Mouse (Mus musculus) thymus, postnatal 0 days (tissue): ENCODE measurements around the gene Ticrr. TPM values are rescaled to one million over a fixed set of nuclear protein-coding genes. Genes with fewer than 3 reads are reported as not detected.

Experiments
- DNase-seq: peaks from one replicate; pipeline ENCODE4 v3.0.0-alpha.2; 2015; ENCODE audit warnings: low spot score
- polyA plus RNA-seq: library from polyadenylated mRNA; unstranded; fragments of >200 nt; fragmentation: Nextera tagmentation; extraction: Ambion mirVana; gene quantifications from 2 replicates; pipeline ENCODE4 v1.2.1, GENCODE M21; 2015

Gene Ticrr
- polyA plus RNA-seq, 1 experiment from 2014 or later: 7.2 TPM

DNA sequence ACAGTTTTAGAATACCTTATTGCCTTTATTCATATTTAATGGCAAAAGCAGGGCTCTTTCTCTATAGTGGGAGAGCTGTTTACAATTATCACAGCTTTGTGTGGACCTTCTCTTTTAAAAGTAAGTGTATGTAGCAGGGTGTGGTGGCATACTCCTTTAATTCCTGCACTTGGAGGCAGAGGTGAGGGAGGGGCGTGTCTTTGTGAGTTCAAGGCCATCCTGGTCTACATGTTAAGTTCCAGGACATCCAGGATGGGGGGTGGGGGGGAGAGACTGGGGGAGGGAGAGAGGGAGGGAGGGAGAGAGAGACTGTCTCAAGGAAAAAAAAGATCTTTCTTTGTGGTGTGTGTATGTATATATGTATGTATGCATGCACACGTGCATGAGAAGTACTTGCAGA lies 20.2 kb downstream of the Ticrr start:
- no peak for DNase-seq

DNA sequence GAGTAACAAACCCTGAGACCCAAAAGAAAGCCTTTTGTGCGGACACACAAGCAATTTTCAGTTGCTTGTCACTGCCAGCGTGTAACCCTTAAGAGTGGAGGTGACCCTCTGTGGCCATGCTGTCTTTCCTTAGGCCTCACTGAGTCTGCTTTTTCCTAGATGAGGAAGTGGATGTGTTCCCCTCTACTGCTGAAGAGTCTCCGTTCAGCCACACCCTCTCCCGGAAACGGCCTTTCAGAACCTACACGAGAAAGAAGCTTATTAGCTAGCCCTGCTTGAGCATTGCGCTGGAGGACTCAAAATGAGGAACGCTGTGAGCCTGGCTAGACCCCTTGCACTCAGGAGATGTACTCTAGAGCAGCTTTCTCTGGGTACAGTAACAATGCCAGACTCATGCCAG lies 36.5 kb downstream of the Ticrr start:
- DNase-seq: no peak

DNA sequence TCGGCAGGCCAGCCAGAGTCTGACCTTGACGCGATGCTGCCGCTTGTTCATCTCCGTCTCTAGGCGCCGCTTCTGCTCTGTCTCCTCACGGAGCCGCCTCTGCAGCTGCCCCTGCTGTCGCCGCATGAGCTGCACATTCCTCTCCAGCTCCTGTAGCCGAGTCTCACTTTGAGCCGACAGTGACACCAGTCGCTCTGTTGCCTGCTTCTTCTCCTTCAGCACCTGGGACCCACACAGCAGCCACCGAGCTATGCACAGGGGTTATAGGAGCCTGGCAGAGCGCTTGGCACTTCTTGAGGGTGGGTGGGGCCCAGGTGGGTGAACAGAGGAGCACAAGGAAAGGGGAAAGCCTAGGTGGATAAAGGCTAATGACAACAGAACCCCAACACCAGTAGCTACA lies 42.8 kb downstream of the Ticrr start:
- DNase-seq: no peak

GRCm38 (mm10) chr7:79705210-79705609 lies 45.2 kb downstream of the Ticrr start:
- no peak for DNase-seq

DNA sequence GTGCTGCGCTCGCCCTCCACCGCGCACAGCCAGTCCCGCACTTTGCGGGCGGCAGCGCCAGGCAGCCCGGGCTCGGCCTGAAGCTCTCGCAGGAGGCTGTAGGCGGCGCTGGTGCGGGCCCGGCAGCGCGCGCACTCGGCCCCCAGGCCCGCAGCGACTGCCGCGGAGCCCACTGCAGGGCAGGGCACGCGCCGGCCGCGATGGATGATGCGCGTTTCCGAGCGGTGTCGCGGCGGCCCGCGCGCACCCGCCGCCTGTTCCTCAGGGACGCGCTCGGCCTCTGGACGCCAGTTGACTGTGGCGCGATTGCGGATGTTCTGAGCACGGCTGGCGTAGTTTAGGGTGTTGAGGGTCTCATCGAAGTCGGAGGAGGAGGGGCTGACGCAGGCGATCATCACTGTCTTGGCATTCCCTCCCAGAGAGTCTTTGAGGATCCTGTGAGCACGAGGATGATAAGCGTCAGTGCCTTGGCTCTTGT lies 50.2 kb downstream of the Ticrr start:
- peak; percentile 52 for DNase-seq

GRCm38 (mm10) chr7:79710831-79711230 lies 50.8 kb downstream of the Ticrr start:
- no peak for DNase-seq

DNA sequence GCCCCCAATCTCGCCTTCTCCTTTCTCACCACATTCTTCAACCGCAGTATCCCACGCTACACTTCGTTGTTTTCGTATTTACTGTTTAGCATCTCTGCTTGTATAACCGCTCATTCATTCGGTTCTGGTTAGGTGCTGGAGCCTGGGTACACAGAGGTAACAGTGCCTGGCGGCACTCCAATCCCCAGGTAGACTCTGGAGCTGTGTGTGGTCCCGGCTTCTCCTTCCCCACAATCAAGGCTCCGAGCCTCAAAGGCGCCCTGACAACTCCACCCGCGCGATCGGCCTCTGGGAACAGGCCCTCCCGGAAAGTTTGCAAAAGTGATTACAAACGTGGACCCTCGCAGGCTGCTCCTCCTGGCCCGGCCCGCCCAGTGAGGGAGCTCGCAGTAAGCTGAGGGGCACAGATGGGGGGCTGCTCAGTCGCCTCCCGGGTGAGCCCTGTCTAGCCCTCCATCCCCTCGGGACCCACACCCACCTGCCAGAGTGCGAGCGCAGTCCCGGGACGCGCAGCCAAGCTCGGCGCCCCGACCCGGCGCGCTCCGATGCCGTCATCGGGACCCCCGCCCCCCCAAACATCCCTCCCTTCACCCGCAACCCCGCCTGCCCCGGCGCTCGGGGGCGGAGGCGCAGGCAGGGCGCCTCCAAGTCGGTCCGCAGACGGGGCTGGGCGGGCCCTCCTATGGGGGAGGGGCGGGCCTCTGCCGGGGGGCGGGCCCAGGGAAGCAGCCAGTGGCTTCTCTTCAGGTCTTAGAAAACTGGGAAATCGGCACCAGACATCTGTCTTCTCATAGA lies 55.4 kb downstream of the Ticrr start, which contains the start of gene Kif7:
Kif7 (minus strand) TSS at position 534 of the 795 bp plus-strand sequence.
- peak; percentile 87 for DNase-seq

DNA sequence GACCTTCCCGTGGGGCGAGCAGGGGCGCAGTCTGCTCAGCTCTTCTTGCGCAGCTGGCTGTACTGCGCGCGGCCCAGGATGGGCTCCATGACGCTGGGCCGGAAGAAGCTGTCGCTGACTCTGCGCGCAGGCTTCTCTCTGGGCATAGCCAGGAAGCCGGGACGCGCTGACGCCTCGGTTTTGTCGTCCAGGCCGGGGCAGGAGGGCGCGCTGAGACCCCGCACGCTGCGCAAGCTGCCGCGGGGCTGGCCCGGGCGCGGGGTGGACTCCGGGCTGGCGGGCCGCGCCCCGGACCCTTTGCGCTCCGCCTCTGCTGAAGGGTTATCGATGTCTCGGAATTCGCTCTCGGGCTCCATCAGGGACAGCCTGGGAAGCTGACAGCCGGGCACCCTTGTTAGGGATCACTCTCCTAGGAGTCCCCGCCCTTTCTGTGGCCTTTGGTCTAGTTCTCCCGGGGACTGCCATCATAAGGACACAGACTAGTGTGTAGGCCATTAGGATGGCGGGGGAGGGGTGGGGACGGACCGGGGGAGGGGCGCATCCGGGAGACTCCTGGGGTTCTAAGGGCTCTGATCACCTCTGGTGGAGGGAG lies 61.5 kb downstream of the Ticrr start:
- peak; percentile 80 for DNase-seq

GRCm38 (mm10) chr7:79727091-79727490 lies 67.1 kb downstream of the Ticrr start:
- DNase-seq: peak; percentile 56

GRCm38 (mm10) chr7:79728219-79728618 lies 68.2 kb downstream of the Ticrr start:
- peak; percentile 81 for DNase-seq

DNA sequence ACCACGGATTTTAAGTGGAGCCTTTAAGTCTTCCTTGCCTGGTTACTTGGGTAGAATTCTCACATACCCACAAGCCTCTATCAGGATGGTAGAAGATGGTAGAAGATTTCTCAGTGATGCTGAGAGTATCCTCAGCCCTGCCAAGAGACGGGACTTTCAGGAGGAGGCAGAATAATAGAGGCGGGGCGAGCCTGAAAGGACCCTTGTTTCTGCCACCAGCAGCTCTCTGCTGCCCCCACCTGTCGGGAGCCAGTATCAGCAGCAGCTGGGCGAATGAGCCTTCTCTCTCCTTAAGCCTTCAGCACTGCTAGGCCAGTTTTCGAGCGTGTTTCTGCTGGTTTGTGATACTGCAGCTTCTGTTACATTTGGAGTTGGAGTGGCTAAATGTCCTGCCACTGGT lies 69.2 kb downstream of the Ticrr start:
- DNase-seq: peak; percentile 66

- peak; percentile 23 for DNase-seq
Measured at GRCm38 (mm10) chr7:79729743-79730370, 69.9 kb downstream of the Ticrr start.

DNA sequence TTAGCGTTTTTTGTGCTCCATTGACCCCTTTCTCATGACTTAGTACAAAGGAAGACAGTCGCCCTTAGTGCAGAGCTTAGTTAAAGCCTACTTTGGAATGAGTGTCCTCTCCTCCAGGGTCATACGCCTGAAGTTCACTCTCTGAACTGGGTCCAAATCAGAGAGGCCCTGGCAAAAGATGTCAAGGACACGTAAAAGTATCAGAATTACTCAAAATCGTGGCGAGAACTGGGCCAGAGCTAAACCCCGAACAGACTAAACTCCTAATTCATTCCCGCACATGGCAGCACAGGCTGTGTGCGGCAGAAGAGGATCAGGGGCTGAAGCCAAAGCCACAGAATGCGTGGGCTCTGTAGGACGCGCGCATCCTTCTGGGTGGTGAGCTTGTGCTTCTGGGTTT lies 71.4 kb downstream of the Ticrr start:
- DNase-seq: no peak

- no peak for DNase-seq
Measured at GRCm38 (mm10) chr7:79732622-79733021, 72.6 kb downstream of the Ticrr start, which contains the start of gene Plin1. Gene Plin1, minus strand, starts transcription at chr7:79732903.

DNA sequence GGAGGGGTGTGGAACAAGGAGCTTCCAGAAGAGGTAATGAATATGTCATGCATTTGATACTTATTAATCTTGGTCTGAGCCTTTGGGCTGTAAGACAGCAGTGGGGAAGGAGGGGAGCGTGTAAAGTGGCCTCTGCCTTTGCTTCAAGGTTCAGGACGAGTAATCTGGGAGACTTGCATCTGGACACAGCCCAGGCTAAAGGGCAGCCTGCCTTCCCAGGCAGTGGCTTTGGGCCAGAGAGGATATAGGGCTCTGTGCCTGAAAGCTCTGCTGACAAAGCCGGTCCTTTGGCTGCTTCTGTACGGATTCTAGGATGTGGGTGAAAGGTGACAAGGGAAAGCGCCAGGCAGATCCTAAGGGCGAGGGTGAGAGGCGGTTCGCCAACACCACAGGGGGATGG lies 74.6 kb downstream of the Ticrr start:
- no peak for DNase-seq

- no peak for DNase-seq
Measured at GRCm38 (mm10) chr7:79736511-79736910, 76.5 kb downstream of the Ticrr start.

- DNase-seq: no peak
Measured at GRCm38 (mm10) chr7:79738913-79739312, 78.9 kb downstream of the Ticrr start.

DNA sequence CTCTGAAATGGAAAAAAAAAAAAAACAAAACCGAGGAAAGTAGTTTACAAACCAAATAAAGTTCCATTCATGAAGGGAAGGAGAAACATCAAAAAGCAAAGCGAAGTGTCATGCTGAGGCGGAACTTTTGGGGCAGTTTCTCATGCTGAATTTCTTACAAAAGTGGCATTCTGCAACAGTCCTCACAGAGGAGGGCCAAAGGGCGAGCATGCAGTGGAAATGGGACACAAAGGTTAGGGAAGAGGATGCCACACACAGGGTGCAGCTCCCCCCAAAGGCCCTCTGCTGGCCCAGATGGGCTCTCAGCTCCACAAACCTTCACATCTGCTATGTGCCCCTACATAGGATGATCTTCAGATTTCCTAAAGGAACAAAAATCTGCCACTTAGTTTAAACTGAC lies 80.3 kb downstream of the Ticrr start:
- no peak for DNase-seq

GRCm38 (mm10) chr7:79742277-79742658 lies 82.3 kb downstream of the Ticrr start:
- no peak for DNase-seq

DNA sequence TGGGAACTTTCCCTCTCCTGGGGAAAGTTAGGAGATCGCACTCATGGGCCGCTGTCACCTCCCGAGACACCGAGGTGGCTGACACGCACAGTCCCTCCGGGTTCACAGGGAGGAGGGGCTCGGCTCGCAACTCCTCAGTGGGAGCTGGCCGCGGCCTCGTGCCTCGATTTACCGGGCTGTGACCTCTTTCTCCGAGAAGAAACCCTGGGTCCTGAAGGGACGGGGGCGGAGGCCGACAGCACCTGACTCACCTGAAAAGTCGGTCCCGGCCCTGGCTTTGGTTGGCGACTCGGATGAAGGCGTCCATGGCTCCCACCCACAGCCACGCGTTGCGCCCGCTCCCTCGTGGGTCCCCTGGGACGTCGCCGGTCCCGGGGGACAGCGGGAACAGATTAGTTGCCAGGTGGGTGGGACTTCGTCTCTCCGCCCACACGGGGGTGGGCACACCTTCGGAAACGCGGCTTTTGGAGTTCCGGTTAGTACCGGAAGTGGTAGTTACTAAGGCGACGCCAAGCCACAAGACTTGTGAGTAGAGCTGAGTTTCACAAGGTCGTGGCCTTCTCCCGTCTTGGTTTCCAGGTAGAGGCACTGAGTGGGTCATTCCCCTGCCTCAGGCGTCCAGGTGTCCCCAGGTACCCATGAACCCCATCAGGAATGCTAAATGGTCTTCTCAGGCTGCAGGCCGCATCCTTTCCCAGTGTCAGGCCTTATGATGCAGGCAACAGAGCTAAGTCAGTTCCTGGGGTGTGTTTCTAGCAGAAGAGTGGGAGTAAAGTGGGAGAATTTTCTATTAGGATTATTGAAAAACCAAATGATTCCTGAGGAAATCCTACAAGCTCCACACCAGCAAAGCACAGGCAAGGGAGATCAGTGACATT lies 82.9 kb downstream of the Ticrr start, which contains the start of the genes Pex11a and Wdr93:
Pex11a (minus strand) TSS at position 473 of the 878 bp plus-strand sequence.
Wdr93 (plus strand) TSS at position 505 of the 878 bp plus-strand sequence.
- DNase-seq: peak; percentile 90

DNA sequence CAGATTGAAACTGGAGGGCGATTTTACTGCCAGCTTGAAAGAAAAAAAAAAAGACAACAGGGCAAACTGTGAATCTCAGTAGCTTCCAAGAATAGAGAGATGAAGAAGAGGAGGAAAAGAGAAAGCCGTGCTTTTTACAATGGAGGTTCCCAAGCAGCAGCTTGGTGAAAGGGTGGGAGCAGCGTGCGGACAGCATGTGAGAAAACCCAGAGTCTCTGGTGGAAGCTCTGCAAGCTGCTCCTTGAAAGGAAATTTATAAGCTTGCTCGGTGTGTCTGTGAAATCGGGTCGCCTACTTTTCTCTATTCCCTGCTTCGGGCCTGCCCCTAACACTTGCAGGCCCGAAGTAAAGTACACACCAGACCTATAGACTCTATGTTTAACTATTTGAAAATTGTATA lies 84.1 kb downstream of the Ticrr start:
- no peak for DNase-seq
